Mouse (Mus musculus) liver, embryonic 14 days (tissue): ENCODE data around the gene Btbd2. TPM values are rescaled to one million over a fixed set of nuclear protein-coding genes. Genes with fewer than 3 reads are reported as not detected.

Experiments
- polyA plus RNA-seq: library from polyadenylated mRNA; depleted of rRNA; stranded (reverse); fragments of >200 nt; gene quantifications from 2 replicates; pipeline ENCODE4 v1.2.3, GENCODE M21; 2012; rRNA removed

The Btbd2 gene
- 7.5 and 8.3 TPM in 2 replicates for polyA plus RNA-seq

DNA sequence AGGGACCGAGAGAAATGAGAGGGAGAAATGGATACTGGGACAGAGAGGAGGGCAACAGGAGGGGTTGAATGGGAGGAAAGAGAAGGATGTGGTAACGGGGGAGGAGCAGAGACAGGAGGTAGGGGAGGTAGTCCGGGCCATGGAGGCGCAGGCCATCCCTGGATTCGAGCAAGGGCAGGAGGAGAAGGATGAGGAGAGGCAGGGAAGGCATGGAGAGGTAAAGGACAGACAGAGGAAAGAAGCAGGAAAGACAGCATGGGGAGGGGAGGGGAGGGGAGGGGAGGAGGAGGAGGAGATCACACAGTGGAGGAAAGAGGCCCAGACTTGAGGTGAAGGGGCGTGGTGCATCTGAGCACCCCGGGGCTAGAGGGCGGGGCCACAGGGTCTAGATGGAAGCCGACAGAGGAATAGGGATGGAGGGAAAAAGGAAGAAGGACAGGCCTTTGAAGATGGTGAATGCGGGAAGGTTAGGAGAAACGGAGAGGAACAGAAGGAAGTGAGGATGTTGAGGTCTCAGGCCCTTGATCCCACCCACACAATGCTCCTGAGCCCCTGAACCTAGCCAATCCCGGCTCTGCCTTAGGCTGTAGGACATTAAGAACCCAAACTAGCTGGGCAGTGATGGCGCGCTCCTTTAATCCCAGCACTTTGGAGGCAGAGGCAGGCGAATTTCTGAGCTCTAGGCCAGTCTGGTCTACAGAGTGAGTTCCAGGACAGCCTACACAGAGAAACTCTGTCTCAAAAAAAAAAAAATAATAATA is at the start of gene Btbd2:
Btbd2 (minus strand) TSS at position 209 of the 761 bp plus-strand sequence.

DNA sequence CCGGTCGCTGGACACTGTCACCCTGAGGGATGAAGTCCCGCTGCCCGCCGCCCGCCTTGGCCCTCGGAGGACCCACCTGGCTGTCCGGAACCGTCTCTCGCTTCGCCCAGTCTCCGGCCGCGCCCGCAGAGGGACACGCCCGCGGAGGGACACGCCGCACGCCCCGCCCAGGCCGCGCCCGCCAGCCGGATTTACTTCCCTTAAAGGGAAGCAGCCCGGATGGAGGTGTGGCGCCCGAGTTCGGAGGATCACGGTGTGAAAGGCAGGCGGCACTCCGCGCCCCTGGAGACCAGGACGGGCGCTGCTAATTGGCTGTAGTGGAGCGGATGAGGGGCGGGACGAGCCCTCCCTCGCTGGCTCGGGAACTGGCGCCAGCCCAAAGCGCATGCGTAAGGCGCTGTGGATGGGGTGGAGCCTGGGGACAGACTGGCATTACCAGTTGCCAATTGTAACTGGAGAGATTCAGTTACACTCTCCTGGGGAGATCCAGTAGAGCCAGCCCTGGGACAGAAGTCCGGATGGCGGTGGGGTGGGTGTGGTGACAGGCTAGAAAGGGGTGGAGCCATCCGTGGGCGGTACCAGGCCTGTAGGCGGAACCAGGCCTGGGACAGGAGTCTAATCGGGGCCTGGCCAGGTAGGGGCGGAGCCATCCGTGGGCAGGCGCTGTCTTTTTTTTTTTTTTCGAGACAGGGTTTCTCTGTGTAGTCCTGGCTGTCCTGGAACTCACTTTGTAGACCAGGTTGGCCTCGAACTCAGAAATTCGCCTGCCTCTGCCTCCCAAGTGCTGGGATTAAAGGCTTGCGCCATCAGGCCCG is 45.1 kb upstream of the Btbd2 start, which contains the start of the genes Mob3a and Izumo4:
Mob3a (minus strand) TSS at position 257 of the 815 bp plus-strand sequence.
Izumo4 (plus strand) TSS at position 464 of the 815 bp plus-strand sequence.

DNA sequence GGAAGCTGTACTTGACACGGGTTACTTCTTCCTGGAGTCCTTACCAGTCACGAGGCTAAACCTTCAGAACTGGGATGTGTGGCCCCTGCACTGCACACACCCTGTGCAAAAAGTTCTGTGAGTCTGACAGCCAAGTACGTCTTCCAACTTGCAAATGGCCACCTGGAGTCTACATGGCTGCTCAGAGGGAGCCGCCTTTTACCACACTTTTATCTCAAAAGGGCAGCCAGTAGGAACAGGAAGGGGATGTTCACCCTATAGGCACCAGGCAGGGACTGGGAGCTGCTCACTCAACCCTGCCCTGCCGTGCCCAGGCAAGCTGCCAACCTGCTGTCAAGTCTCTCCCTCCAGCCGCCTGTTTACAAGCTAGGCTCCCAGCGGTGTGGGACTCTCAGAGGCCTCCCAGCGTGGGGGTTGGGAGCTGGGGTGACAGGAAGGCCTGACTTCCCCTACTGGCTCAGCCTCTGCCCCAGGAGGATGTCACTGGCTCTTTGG is 21.1 kb upstream of the Btbd2 start, which contains the start of gene Mknk2:
Mknk2 (minus strand) TSS at position 171 of the 495 bp plus-strand sequence.

DNA sequence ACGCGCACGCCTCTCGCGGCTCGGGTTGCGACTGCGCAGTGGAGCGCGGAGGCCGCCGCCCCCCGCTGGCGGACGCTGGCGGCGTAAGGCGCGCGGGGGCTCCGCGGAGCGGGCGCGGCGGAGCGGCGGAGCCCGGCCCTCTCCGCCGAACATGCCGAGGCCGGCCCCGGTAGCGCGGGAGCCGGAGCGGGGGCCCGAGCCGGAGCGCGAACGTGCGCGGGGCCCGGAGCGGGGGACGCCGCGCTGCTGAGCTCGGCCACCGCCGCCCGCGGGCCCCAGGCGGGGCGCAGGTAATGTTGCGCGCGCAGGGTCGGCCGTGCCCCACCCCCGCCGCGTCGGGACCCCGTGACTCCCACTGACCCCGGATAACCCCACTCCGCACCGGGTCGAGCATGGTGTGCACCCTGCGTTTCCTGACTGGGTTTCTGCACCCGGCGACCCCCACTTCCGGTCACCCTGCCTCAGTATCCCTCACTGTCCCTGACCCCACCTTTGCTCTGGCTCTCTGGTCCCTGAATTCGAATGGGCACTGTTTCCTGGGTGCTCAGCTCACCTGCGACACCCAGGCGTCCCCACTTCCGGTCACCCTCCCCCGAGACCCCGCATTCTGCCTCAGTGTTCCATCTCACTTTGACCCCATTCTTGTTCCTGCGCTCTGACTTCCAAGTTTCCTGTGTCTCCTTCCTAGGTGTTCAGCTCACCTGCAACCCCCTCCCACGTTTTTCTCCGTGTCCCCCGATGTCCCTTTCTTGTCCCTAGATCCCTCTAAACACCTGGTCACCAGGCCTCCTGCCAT is 34.0 kb downstream of the Btbd2 start, which contains the start of gene Csnk1g2:
Csnk1g2 (plus strand) TSS at position 178 of the 796 bp plus-strand sequence.

DNA sequence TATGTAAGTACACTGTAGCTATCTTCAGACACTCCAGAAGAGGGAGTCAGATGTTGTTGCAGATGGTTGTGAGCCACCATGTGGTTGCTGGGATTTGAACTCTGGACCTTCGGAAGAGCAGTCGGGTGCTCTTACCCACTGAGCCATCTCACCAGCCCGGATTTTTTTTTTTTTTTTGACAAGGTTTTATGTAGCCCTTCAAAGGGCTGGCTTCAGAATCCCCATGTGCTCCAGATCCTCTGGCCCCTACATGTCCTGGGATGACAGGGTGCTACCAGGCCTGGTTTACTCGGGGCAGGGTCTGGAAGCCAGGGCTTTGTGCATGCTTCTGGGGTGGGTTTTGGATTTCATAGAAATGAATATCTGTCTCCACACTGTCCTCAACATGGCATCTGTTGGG is 51.1 kb downstream of the Btbd2 start, which contains the start of gene Gm49322:
Gm49322 (plus strand) TSS at position 301 of the 400 bp plus-strand sequence.

DNA sequence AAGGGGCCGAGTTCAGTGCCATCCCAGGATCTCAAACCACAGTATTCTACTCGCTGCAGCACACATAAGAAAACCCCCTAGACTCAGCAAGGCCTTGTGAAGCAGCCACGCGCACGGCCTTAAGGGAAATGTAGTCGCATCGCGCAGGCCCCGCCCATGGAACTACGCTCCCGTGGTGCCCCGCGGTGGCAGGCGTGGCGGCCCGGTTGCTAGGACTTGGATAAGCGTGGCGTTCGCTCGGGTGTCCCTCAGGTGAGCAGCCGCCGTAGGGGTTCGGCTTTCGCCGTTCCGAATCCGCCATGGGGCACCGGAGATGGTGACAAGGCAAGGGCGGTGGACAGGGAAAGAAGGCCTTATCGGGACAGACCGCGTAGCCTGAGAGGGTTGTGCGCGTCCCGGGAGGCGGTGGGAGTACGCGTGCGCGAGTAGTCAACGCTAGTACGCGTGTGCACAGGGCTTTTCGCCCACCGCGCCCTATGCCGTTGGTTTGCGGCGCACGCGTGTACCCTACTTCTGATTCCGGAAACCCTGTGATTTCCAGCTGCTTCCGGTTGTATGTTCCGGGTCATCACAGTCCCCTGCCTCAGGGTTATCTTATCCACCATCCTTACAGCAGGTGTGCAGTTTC is 54.1 kb downstream of the Btbd2 start, which contains the start of the genes Scamp4 and Adat3:
Scamp4 (plus strand) TSS at position 175 of the 628 bp plus-strand sequence.
Adat3 (plus strand) TSS at position 183 of the 628 bp plus-strand sequence.

Other genes with a start within 250 kb of the Btbd2 start
- 48.7 and 53.7 TPM in 2 replicates for gene Tcf3, start 223.4 kb downstream of the Btbd2 start, polyA plus RNA-seq
- gene Onecut3, start 162.2 kb downstream of the Btbd2 start, polyA plus RNA-seq = 0.02 TPM in 2 replicates
- gene Atp8b3, start 117.9 kb downstream of the Btbd2 start, polyA plus RNA-seq = 0.01 and 0.02 TPM in 2 replicates
- 16.8 and 19.0 TPM in 2 replicates for gene Rexo1, start 95.5 kb downstream of the Btbd2 start, polyA plus RNA-seq
- gene Klf16, start 79.8 kb downstream of the Btbd2 start, polyA plus RNA-seq = 12.0 and 13.6 TPM in 2 replicates
- 34.0 and 39.9 TPM in 2 replicates for gene Abhd17a, start 66.7 kb downstream of the Btbd2 start, polyA plus RNA-seq
- gene Scamp4, start 54.2 kb downstream of the Btbd2 start, polyA plus RNA-seq = 16.7 and 22.6 TPM in 2 replicates
- 4.5 and 5.6 TPM in 2 replicates for gene Adat3, start 54.2 kb downstream of the Btbd2 start, polyA plus RNA-seq
- 1.0 and 1.4 TPM in 2 replicates for gene Gm49322, start 51.0 kb downstream of the Btbd2 start, polyA plus RNA-seq
- gene Csnk1g2, start 34.2 kb downstream of the Btbd2 start, polyA plus RNA-seq = 45.6 and 48.1 TPM in 2 replicates
- gene Mknk2, start 21.0 kb upstream of the Btbd2 start, polyA plus RNA-seq = 49.3 and 57.7 TPM in 2 replicates
- gene Mob3a, start 44.9 kb upstream of the Btbd2 start, polyA plus RNA-seq = 11.6 and 12.9 TPM in 2 replicates
- gene Izumo4, start 45.1 kb upstream of the Btbd2 start, polyA plus RNA-seq = 8.7 and 9.9 TPM in 2 replicates
- gene Ap3d1, start 85.2 kb upstream of the Btbd2 start, polyA plus RNA-seq = 22.8 and 25.7 TPM in 2 replicates
- 6.3 and 11.7 TPM in 2 replicates for gene Dot1l, start 98.1 kb upstream of the Btbd2 start, polyA plus RNA-seq
- 36.9 and 42.4 TPM in 2 replicates for gene Sf3a2, start 141.1 kb upstream of the Btbd2 start, polyA plus RNA-seq
- gene Plekhj1, start 141.6 kb upstream of the Btbd2 start, polyA plus RNA-seq = 44.3 and 48.4 TPM in 2 replicates
- gene Amh, start 148.2 kb upstream of the Btbd2 start, polyA plus RNA-seq = 0.31 and 0.32 TPM in 2 replicates
- gene Jsrp1, start 156.4 kb upstream of the Btbd2 start, polyA plus RNA-seq = 0.03 and 0.50 TPM in 2 replicates
- 574 and 704 TPM in 2 replicates for gene Oaz1, start 169.6 kb upstream of the Btbd2 start, polyA plus RNA-seq
- gene Lingo3, start 187.0 kb upstream of the Btbd2 start, polyA plus RNA-seq = not detected in 2 replicates
- 222 and 233 TPM in 2 replicates for gene Lsm7, start 198.1 kb upstream of the Btbd2 start, polyA plus RNA-seq
- 58.7 and 66.2 TPM in 2 replicates for gene Sppl2b, start 198.2 kb upstream of the Btbd2 start, polyA plus RNA-seq
- gene Tmprss9, start 214.8 kb upstream of the Btbd2 start, polyA plus RNA-seq = 0.02 and 0.05 TPM in 2 replicates
- 99.7 and 111 TPM in 2 replicates for gene Timm13, start 243.9 kb upstream of the Btbd2 start, polyA plus RNA-seq